Mouse (Mus musculus): Measurements from ENCODE around the gene Btrc.
"Not testable (repeated sequence)": the region's sequence is repeated elsewhere in the genome, so short reads cannot be mapped to it uniquely, and the experiment has no call there.

Gene Btrc

GRCm38 (mm10) chr19:45535929-45536328 is 172.4 kb downstream of the Btrc start:
- no peak for DNase-seq

GRCm38 (mm10) chr19:45537505-45537904 is 174.0 kb downstream of the Btrc start:
- peak; percentile 85 for DNase-seq

- no peak for DNase-seq
These were observed 177.3 kb downstream of the Btrc start for GRCm38 (mm10) chr19:45540657-45541408.

- no peak for DNase-seq
These were observed 178.0 kb downstream of the Btrc start for GRCm38 (mm10) chr19:45541409-45542041.

GRCm38 (mm10) chr19:45542061-45542460 is 178.5 kb downstream of the Btrc start:
- no peak for DNase-seq

GRCm38 (mm10) chr19:45544152-45544924 is 180.8 kb downstream of the Btrc start:
- DNase-seq = peak; percentile 28

GRCm38 (mm10) chr19:45544925-45545321 is 181.4 kb downstream of the Btrc start:
- DNase-seq = peak; percentile 87

GRCm38 (mm10) chr19:45548196-45548595 is 184.7 kb downstream of the Btrc start:
- not testable (repeated sequence) for DNase-seq

- DNase-seq = no peak
These were observed 185.8 kb downstream of the Btrc start for GRCm38 (mm10) chr19:45549128-45549915.

- DNase-seq = no peak
These were observed 186.4 kb downstream of the Btrc start for GRCm38 (mm10) chr19:45549948-45550347.

- DNase-seq = no peak
These were observed 188.7 kb downstream of the Btrc start for GRCm38 (mm10) chr19:45552187-45552586.

GRCm38 (mm10) chr19:45554136-45554535 is 190.6 kb downstream of the Btrc start:
- DNase-seq = no peak

GRCm38 (mm10) chr19:45560153-45560890 is 196.8 kb downstream of the Btrc start, which contains the start of the genes Poll and Gm17018:
TSS of gene Poll (minus strand) at chr19:45560531.
TSS of gene Gm17018 (plus strand) at chr19:45560615.
- DNase-seq = peak; percentile 90

GRCm38 (mm10) chr19:45565925-45566715 is 202.6 kb downstream of the Btrc start:
- DNase-seq = no peak

- no peak for DNase-seq
These were observed 203.8 kb downstream of the Btrc start for GRCm38 (mm10) chr19:45567367-45567766.

GRCm38 (mm10) chr19:45573033-45573432 is 209.5 kb downstream of the Btrc start:
- no peak for DNase-seq

- peak; percentile 87 for DNase-seq
These were observed 210.3 kb downstream of the Btrc start for GRCm38 (mm10) chr19:45573861-45574267.

GRCm38 (mm10) chr19:45574339-45574898 is 210.9 kb downstream of the Btrc start:
- peak; percentile 34 for DNase-seq

GRCm38 (mm10) chr19:45574941-45575631 is 211.6 kb downstream of the Btrc start:
- peak; percentile 62 for DNase-seq

- DNase-seq = no peak
These were observed 212.1 kb downstream of the Btrc start for GRCm38 (mm10) chr19:45575632-45576001.

All from lung, postnatal 36 days (tissue).